Mouse (Mus musculus): ENCODE data around the gene Adamts15.

- no peak for TF ChIP-seq CTCF (IDR thresholded peaks at IDR 0.05; ENCODE audit: control insufficient read depth, insufficient read depth, insufficient read length)
- TF ChIP-seq USF1 (IDR thresholded peaks at IDR 0.05; ENCODE audit: low read depth): no peak
These were observed 41.5 kb upstream of the Adamts15 start for GRCm38 (mm10) chr9:30963780-30964179.
